Mouse (Mus musculus) forelimb bud, embryonic 11.5 days (tissue): Measurements from ENCODE around the gene Dnaja3.
"Not testable (repeated sequence)": the region's sequence is repeated elsewhere in the genome, so short reads cannot be mapped to it uniquely, and the experiment has no call there.

Experiments
- DNase-seq: peaks from one replicate; pipeline ENCODE4 v3.0.0-alpha.2; 2012; ENCODE audit warnings: low read depth, low spot score

Dnaja3 gene

GRCm38 (mm10) chr16:4722128-4722914 is 82.5 kb downstream of the Dnaja3 start:
- DNase-seq: no peak

- DNase-seq: no peak
Observed at GRCm38 (mm10) chr16:4722915-4723209, 83.1 kb downstream of the Dnaja3 start.

GRCm38 (mm10) chr16:4725266-4725665 is 85.5 kb downstream of the Dnaja3 start:
- no peak for DNase-seq

- DNase-seq: peak; percentile 90
Observed at GRCm38 (mm10) chr16:4725780-4726527, 86.2 kb downstream of the Dnaja3 start, which contains the start of gene Hmox2. TSS of gene Hmox2 (plus strand) at chr16:4726361.

GRCm38 (mm10) chr16:4726528-4727128 is 86.8 kb downstream of the Dnaja3 start:
- peak; percentile 24 for DNase-seq

GRCm38 (mm10) chr16:4727526-4727925 is 87.7 kb downstream of the Dnaja3 start:
- no peak for DNase-seq

- no peak for DNase-seq
Observed at GRCm38 (mm10) chr16:4727963-4728362, 88.2 kb downstream of the Dnaja3 start.

- DNase-seq: no peak
Observed at GRCm38 (mm10) chr16:4730776-4731358, 91.1 kb downstream of the Dnaja3 start.

- no peak for DNase-seq
Observed at GRCm38 (mm10) chr16:4736262-4736661, 96.5 kb downstream of the Dnaja3 start.

GRCm38 (mm10) chr16:4739994-4740393 is 100.2 kb downstream of the Dnaja3 start:
- DNase-seq: no peak

GRCm38 (mm10) chr16:4742186-4742585 is 102.4 kb downstream of the Dnaja3 start:
- no peak for DNase-seq

- no peak for DNase-seq
Observed at GRCm38 (mm10) chr16:4752155-4752554, 112.4 kb downstream of the Dnaja3 start.

- DNase-seq: no peak
Observed at GRCm38 (mm10) chr16:4754045-4754444, 114.3 kb downstream of the Dnaja3 start.

GRCm38 (mm10) chr16:4756660-4757335 is 117.0 kb downstream of the Dnaja3 start:
- DNase-seq: not testable (repeated sequence)
